Comparison of ENCODE assay signal across 18 mouse cellular contexts in the genomic region with DNA sequence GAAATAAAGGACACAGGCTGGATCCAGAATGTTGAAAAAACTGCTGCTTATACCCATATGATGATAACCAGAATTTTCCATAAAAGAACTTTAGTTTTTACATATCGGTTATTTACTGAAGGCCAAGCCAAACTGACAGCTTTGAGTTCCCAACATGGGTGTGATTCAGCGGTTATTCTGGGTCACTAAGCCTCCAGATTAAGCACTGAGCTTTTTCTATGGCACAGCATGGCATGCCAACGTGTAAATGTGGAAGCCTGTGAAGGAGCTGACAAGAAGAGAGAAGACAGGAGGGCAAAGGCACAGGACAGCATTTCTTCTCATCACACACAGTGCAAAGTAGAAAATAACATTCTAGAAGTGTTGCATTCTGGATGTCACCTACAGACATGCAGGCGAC.
DNase-seq lines count a peak whose midpoint lies in the region; ATAC-seq and TF ChIP-seq lines count a peak whose summit lies in the region.
"Had no signal": no experiment of that assay in that cellular context is flagged by ENCODE, and none has a peak within 500 bp of the region (broad histone marks: within the 10 kb centered on the region; RNA-seq: fewer than 3 reads in every experiment).

No protein-coding gene starts in this region.

- WGBS in intestine, postnatal 0 days = 73% methylated on average over 4 of the region's 4 CpGs

- no peak for TF ChIP-seq CTCF in layer of hippocampus, adult 2 months (conservative IDR thresholded peaks at IDR 0.05)
- no peak for TF ChIP-seq CTCF in brain, embryonic 14.5 days (IDR thresholded peaks at IDR 0.05; ENCODE audit: borderline replicate concordance, extremely low read depth, insufficient read depth, insufficient read length)
- no peak for TF ChIP-seq CTCF in intestine, postnatal 0 days (IDR thresholded peaks at IDR 0.05; ENCODE audit: low read depth)

- peak overlapping the region; percentile 12; the same call in 1 of the 2 replicates for H3K27ac ChIP-seq in layer of hippocampus, adult 2 months
- no peak overlapping the region for H3K27ac ChIP-seq in intestine, postnatal 0 days (ENCODE audit: low read depth, low read length)
- H3K27ac ChIP-seq: embryonic facial prominence, embryonic 13.5 days; forebrain, embryonic 12.5 days; heart, embryonic 10.5 days; hindbrain, embryonic 14.5 days had no signal

- H3K9me3 ChIP-seq in intestine, postnatal 0 days (ENCODE audit: control insufficient read depth) = no peaks in the 10 kb centered on the region
- H3K9me3 ChIP-seq: embryonic facial prominence, embryonic 13.5 days; forebrain, embryonic 12.5 days; heart, embryonic 10.5 days had no signal

- no peak for TF ChIP-seq POLR2A in brain, embryonic 14.5 days (IDR thresholded peaks at IDR 0.05; ENCODE audit: borderline replicate concordance, extremely low read depth, insufficient read depth, insufficient read length, poor library complexity, severe bottlenecking)

- H3K27me3 ChIP-seq in intestine, postnatal 0 days (replicated peaks; ENCODE audit: control insufficient read depth, insufficient read depth, low read length) = no peaks in the 10 kb centered on the region
- H3K27me3 ChIP-seq: embryonic facial prominence, embryonic 13.5 days; forebrain, embryonic 12.5 days had no signal

- H3K36me3 ChIP-seq in intestine, postnatal 0 days (ENCODE audit: control insufficient read depth, insufficient read depth) = no peaks in the 10 kb centered on the region
- H3K36me3 ChIP-seq: embryonic facial prominence, embryonic 13.5 days; forebrain, embryonic 12.5 days; G1E; heart, embryonic 10.5 days had no signal

- no peak overlapping the region for H3K9ac ChIP-seq in intestine, postnatal 0 days (ENCODE audit: low read depth, low read length)
- H3K9ac ChIP-seq: embryonic facial prominence, embryonic 13.5 days; forebrain, embryonic 12.5 days; hindbrain, embryonic 14.5 days had no signal

- no peak for ATAC-seq in intestine, postnatal 0 days
- ATAC-seq: intestine, embryonic 16.5 days had no signal

- H3K4me2 ChIP-seq in intestine, postnatal 0 days (replicated peaks; ENCODE audit: low read depth) = no peak overlapping the region
- H3K4me2 ChIP-seq: embryonic facial prominence, embryonic 13.5 days; forebrain, embryonic 12.5 days; hindbrain, embryonic 14.5 days had no signal

- no peak overlapping the region for H3K4me3 ChIP-seq in layer of hippocampus, adult 2 months
- no peak overlapping the region for H3K4me3 ChIP-seq in intestine, postnatal 0 days (ENCODE audit: low read depth, low read length)
- H3K4me3 ChIP-seq: embryonic facial prominence, embryonic 13.5 days; forebrain, embryonic 12.5 days; heart, embryonic 10.5 days had no signal

- no peaks in the 10 kb centered on the region for H3K4me1 ChIP-seq in intestine, postnatal 0 days (replicated peaks; ENCODE audit: control insufficient read depth, insufficient read depth, low read length)
- H3K4me1 ChIP-seq: heart, embryonic 10.5 days had no signal

- intact Hi-C loops in heart, postnatal 10 days (cut with DNase I) = no loop called here

- DNase-seq in cerebellum, postnatal 10 days = peak; percentile 9 to 12
- DNase-seq in cerebellum, postnatal 4 days (ENCODE audit: low spot score in 2 of 2) = no peak
- DNase-seq in layer of hippocampus, adult 2 months (ENCODE audit: low spot score in 2 of 2) = no peak
- no peak for DNase-seq in layer of hippocampus, adult 8-10 months (ENCODE audit: low spot score in 2 of 2)
- DNase-seq in brain, embryonic 14.5 days (ENCODE audit: low read depth) = peak; percentile 33
- no peak for DNase-seq in heart, postnatal 10 days
- DNase-seq: adrenal gland, postnatal 10 days; gastrocnemius, postnatal 10 days; heart, adult 18-20 months; heart, postnatal 14 days; kidney, adult 8-10 months had no signal

Comparison
In these comparisons a context has a peak if more than half of its experiments do, and no peak if none do; other contexts are left out.
1. DNase-seq: peak in cerebellum, postnatal 10 days (2 of 2) and brain, embryonic 14.5 days (single experiment); none in cerebellum, postnatal 4 days (0 of 2), layer of hippocampus, adult 2 months (0 of 2), layer of hippocampus, adult 8-10 months (0 of 2) and heart, postnatal 10 days (0 of 2).